Mouse (Mus musculus) brain, adult 2 months (tissue): ENCODE measurements around the gene Lpgat1.

ENCODE experiments used
- DNase-seq: peaks from one replicate; pipeline ENCODE4 v3.0.0; 2011; ENCODE audit warnings: low read depth, low spot score

Lpgat1 gene

DNA sequence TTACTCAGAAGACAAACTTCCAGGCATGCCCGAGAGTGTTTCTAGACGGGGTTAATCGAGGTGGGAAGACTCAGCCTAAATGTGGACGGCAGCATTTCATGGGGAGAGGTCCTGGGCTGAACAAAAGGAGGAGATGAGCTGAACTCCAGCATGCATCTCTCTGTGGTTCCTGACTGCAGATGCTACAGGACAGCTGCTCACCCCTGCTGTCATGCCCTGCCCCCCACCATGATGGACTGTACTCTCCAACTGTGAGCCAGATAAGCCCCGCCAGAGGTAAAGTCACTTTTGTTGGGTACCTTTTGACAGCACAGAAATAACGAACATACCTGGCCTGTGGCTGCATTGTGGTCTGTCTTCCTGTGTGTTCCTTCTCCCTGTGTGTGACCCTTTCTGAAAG, 88.2 kb downstream of the Lpgat1 start:
- no peak for DNase-seq

DNA sequence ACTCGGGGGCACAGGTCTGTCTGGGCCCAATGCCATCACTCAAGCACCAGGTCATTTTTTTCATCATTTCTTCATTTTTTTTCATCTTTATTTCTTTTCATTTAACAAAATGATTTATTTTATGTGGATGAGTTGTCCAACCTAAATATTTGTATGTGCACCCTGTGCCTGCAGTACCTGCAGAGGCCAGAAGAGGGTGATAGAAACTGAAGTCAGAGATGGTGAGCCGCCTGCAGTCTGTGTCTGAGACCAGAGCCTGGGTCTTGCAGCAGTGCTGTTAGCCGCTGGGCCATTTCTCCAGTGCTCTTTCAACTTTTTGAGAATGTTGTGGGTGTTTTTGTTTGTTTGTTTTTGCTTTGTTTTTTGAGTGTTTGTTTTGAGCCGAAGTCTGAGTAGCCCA, 89.1 kb downstream of the Lpgat1 start:
- DNase-seq, result no peak

DNA sequence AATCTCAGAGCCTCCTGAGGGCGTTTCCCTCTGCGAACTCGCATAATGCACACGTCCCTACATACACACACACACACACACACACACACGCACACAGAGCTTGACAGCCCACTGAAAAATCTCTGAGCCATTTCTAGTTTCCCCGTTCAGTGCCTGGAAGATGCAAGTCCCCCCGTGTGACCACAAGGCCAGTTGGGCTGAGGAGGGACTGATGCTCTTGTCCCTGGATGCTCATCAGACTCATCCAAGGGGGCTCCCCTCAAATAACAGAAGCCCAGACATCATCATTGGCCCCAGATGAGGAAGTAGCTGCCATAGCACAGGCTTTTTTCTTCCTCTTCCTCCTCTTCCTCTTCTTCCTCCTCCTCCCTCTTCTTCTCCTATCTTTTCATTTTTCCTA, 90.3 kb downstream of the Lpgat1 start:
- DNase-seq, result no peak

DNA sequence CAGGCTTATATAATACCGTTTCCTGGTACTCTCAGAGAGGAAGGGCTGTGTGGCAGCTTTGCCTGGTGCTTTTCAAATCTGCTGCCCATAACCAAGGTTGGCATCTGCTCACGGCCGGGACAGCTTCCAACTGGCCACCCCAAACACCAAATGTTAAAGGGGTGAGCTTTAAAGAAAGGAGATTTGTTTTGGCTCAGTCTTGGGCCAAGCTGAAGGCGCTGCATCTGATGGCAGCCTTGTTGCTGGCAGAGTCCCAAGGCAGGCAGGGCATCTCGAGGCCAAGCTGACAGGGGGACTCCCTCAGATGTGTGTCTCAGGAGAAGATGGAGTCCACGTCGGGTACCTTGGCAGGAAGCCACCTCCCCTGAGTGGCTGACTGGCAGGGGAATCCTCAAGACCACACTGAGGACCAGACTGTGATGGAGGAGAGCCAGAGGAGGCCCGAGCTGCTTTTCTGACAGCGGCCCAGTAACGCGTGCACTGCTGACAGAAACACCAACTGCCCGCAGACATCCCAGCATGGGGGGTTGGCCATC, 91.1 kb downstream of the Lpgat1 start:
- peak; percentile 95 for DNase-seq

DNA sequence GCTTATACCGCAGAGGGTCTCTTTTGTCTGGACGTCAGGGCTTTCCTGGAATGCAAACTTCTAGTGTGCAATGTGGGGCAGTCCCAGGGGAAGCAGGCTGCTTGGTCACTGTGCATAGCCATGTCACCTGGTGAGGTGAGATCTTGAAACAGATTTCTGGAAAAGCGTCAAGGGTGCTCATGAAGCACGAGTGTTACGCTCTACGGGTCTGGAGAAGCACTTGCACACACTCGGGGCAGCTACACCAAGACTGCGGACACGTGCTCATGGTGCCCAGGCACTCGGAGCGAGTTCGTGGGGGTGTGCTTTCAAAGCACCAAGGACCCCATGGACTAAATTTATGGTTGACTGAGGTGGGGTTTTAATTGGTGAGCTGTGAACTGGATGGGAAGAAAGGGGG, 94.1 kb downstream of the Lpgat1 start:
- DNase-seq, result no peak

DNA sequence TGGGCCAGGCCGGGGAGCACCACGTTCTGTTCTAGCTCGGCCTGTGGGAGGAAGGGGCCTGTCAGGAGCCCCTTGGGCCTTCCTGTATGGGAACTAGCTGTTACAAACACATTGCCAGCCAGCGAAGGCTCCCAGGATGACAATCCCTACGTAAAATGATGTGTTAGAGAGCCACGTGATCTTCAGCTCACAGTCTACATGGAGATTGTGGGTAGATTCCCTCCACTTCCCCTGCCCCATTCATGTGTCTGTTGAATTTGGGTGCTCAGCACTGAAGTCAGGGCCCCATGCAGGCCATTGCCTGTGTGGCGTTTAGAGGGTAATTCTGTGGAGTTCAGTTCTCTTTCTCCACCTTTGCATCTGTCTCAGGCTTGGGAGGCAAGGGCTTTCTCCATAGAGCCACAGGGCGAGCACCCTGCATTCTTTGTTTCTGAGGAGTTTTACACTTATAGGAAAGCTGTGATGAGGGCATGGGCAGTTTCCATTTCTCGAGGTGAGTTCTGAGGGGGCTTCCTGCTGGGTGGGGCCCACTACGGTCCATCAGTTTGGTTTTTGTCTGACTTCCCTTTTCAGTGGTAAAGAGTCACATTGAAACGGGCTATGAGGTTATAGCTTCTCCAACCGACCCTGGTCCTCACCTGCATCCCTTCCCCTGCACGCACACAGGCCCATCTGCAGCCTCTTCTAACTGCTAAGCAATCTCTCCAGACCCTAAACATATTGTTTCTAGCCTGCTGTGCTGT, 95.5 kb downstream of the Lpgat1 start:
- no peak for DNase-seq

DNA sequence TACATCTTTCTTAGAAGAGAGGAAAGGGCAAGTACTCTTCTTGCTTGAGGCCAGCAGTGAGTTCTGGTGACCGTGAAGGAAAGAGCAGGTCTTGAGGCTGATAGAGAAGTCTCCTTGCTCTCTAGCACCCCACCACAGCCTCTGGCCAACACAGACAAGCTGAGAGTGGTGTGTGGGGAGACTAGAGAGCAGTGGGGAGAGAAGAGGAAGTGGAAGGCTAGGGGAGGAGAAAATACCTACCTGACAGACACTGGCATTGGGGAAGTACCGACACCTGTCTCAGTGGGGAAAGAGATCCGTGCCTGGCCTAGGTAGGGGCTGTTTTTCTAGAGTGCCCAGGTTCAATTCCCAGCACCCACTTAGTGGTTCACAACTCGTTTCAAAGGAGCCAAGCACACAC, 96.6 kb downstream of the Lpgat1 start:
- DNase-seq, result no peak

DNA sequence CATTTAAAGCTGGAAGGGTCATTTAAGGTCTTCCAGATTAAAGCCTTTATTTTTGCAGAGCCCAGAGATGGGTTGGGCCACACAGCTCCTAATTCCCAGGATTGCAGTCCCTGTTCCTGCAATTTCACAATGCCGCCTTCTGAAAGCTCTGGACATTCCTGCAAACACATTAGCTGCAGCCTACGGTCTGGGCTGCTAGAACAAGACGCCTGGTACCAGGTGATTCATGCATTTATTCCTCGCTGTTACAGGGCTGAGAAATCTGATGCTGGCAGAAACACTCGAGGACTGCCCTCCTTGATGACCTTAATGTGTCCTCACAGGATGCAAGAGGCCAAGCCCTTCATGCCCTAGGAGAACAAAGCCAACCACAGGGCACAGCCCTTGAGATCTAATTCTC, 97.3 kb downstream of the Lpgat1 start:
- peak; percentile 17 for DNase-seq

DNA sequence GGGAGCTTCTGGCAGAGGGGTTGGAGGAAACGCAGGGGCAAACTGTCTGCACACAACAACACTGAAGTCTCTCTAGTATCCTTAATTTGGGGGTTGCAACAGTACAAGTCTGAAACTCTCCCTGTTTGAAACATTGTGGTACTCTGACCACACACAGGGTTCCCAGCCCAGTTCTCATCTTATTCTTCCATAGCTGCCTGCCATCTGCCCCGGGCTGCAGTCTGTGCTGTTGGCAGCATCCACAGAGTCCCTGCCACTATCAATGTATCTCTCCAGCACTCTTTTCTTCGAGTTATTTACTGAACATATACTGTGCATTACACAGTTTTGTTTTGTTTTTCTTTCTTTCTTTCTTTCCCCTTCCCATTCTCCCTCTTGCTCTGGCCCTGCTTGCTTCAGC, 99.0 kb downstream of the Lpgat1 start:
- DNase-seq, result no peak

DNA sequence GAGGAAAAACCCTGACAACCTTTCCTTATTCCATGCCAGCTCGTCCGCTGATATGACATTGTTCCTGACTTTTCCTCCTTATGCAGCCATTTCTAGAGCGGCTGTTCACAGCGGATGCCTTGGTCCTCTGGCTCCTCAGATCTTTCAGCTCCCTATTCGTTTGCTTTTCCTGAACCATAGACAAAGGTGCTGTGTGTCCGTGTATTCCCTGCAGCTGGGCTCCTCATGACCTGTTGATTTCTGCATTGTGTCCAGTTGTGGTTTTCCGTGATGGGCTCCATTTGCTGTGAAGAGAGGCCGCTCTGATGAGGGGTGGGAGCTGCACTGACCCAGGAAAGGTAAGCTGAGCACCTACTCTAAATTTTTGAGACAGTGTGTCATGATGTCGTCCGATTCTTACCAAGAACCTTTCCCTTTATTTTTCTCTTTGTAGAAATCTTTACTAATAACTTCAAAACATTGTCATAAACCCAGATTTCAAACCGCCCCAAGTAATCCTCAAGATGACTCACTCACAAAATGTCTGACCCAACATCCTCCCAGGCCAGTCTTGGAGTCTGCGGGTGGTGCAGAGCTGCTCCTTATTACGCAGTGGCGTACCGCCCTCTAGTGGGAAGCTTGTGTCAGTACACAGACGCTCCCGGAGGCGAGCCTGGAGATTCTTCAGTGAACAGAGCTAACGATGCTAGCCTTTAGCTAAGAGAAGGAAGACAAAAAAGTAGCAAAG, 99.9 kb downstream of the Lpgat1 start:
- peak; percentile 94 for DNase-seq

DNA sequence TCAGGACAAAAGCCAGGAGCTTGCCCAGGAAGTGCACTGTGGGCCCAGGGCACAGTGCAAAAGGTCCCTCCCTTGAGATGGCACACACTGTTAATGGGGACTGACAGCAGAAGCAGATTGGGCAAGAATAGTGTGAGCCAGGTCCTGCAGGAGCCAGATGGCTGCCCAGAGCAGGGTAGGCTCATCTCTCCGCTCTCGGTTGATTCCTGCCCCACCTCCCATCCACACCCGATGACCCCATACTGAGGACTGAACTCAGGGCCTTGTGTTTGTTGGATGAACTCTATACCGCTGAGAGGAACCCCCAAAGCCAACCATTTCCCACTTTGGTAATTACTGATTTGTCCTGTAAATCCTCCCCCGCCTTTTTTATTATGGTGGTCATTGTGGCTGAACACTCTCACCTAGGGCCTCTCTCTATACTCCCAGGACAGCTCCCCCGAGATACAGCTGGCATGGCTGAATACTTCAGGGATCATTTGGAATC, 100.6 kb downstream of the Lpgat1 start:
- no peak for DNase-seq

DNA sequence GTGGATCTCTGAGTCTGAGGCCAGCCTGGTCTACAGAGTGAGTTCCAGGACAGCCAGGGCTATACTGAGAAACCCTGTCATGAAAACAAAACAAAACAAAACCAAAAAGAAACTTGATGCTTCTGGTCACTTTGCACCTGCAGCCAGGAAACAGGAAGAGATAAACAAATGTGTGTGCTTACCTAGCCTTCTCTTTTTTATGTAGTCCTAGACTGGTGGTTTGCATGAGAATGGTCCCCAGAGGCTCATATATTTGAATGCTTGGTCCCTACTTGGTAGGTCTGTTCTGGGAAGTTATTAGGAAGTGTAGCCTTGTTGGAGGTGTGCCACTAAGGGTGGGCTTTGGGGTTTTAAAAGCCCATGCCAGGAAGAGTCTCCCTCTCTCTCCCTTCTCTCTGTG, 101.4 kb downstream of the Lpgat1 start:
- no peak for DNase-seq

DNA sequence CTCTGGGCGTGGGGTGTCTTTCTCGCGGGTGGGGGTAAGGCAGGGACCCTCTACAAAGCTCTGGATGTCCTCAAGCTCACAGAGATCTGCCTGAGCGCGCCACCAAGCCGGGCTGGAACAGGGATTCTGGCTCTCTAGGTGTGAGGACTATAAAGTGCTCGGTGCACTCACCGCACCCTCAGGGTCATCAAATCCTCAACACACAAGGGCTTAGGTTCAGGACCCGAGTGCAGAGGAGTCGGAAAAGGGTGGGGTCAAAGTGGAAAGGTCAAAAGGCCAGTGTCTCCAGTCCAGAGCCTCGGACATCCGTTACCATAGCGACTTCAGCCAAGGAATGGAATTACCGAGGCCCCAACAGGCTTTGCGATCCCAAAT, 103.3 kb downstream of the Lpgat1 start:
- no peak for DNase-seq

DNA sequence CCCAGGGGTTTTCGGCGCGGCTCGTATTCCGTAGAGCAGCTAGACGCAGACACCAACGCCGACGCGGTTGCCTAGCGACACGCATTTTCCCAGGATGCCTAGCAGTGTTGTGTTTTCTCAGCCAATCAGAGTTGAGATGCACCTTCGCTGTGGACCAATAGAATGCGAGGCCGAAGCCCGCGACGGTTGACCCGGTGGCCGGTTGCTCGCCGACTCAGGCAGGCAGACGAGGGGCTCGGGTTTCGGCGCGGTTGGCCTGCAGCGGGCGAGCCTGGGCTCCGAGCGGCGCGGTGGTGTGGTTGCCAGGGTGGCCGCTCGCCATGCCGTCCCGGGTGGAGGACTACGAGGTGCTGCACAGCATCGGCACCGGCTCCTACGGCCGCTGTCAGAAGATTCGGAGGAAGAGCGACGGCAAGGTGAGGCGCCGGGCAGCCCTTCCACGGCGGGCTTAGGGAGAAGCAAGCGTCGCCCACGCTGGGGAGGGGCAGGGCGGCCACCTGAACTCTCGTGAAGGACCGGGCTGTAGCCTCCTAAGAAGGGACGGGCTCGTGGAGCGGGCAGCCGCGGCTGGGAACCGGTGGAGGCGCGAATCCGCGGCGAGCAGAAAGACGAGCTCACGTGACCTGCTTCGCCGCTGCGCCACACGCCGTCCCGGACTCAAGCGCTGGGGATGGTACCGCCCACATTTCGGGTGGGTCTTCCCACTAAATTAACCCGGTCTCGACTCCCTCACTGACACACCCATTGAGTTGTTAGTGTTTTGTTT, 103.9 kb downstream of the Lpgat1 start, which contains the start of gene Nek2:
Gene Nek2 (plus strand): TSS at position 119 of the 766 bp plus-strand sequence.
- peak; percentile 99 for DNase-seq

DNA sequence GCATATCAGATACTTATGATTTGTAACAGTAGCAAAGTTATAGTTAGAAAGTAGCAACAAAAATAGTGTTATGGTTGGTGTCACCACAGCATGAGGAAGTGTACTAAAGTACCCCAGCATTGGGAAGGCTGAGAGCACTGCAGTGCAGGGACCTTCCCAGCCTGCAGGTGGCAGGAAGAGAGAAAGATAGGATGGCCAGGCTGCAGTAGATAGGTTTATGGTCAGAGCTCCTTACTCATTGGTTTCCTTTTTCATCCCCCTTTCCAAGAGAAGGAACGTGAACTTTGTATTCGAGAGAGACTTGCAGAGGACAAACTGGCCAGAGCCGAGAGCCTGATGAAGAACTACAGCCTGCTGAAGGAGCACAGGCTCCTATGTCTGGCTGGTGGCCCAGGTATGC, 111.5 kb downstream of the Lpgat1 start:
- DNase-seq, result peak; percentile 40

DNA sequence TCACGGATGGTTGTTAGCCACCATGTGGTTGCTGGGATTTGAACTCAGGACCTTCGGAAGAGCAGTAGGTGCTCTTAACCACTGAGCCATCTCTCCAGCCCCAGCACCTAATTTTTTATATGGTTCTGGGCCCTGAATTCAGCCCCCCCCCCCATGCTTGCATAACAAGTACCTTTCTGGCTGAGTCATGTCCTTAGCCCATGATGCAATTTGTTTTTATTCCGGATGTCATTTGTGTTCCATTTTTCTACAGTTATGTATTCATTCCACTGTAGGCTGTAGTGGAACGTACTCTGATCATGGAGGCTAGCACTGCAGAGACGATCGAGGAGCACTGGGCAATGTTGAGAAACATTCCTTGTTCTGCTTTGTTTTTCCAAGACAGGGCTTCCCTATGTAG, 115.8 kb downstream of the Lpgat1 start:
- no peak for DNase-seq
